Mouse (Mus musculus): ENCODE results near the gene Hist2h3b. TPM values are rescaled to one million over a fixed set of nuclear protein-coding genes. Genes with fewer than 3 reads are reported as not detected.

The Hist2h3b gene
- polyA plus RNA-seq, 1 experiment from 2014 or later: 61.9 TPM

- ATAC-seq (ENCODE audit: low FRiP score) (no peak), DNase-seq (ENCODE audit: low spot score) (no peak)
- Histone ChIP-seq H3K9me3 (ENCODE audit: control insufficient read depth, low read length) (no peaks in the 10 kb centered on the region), H3K27ac (ENCODE audit: low read depth, low read length) (no peak overlapping the region), H3K4me3 (ENCODE audit: low read depth, low read length) (no peak overlapping the region), H3K9ac (ENCODE audit: low read depth, low read length) (no peak overlapping the region), H3K27me3 (ENCODE audit: control insufficient read depth, insufficient read depth, low read length) (no peaks in the 10 kb centered on the region), H3K36me3 (ENCODE audit: control insufficient read depth, insufficient read depth, low read length) (no peaks in the 10 kb centered on the region), H3K4me2 (replicated peaks; ENCODE audit: low read depth, low read length) (no peak overlapping the region), H3K4me1 (replicated peaks; ENCODE audit: control insufficient read depth, insufficient read depth, low read length) (no peaks in the 10 kb centered on the region)
- 98% methylated on average over 2 of the region's 2 CpGs for WGBS
These were observed 31.1 kb downstream of the Hist2h3b start for GRCm38 (mm10) chr3:96299562-96299961.

- Histone ChIP-seq H3K27me3 (ENCODE audit: control insufficient read depth, insufficient read depth, low read length) (no peaks in the 10 kb centered on the region), H3K9ac (ENCODE audit: low read depth, low read length) (no peak overlapping the region), H3K4me2 (replicated peaks; ENCODE audit: low read depth, low read length) (no peak overlapping the region), H3K36me3 (ENCODE audit: control insufficient read depth, insufficient read depth, low read length) (no peaks in the 10 kb centered on the region), H3K4me1 (replicated peaks; ENCODE audit: control insufficient read depth, insufficient read depth, low read length) (no peaks in the 10 kb centered on the region), H3K9me3 (ENCODE audit: control insufficient read depth, low read length) (no peaks in the 10 kb centered on the region), H3K4me3 (ENCODE audit: low read depth, low read length) (no peak overlapping the region), H3K27ac (ENCODE audit: low read depth, low read length) (no peak overlapping the region)
- ATAC-seq (ENCODE audit: low FRiP score) (no peak), DNase-seq (ENCODE audit: low spot score) (no peak)
- 75% methylated on average over 26 of the region's 26 CpGs for WGBS
These were observed 32.5 kb downstream of the Hist2h3b start for GRCm38 (mm10) chr3:96300706-96301529.

GRCm38 (mm10) chr3:96302076-96302475, 33.6 kb downstream of the Hist2h3b start:
- no peaks in the 10 kb centered on the region for H3K9me3 ChIP-seq (ENCODE audit: control insufficient read depth, low read length)
- no peak overlapping the region for H3K9ac ChIP-seq (ENCODE audit: low read depth, low read length)
- H3K4me1 ChIP-seq (replicated peaks; ENCODE audit: control insufficient read depth, insufficient read depth, low read length): no peaks in the 10 kb centered on the region
- H3K27me3 ChIP-seq (ENCODE audit: control insufficient read depth, insufficient read depth, low read length): no peaks in the 10 kb centered on the region
- ATAC-seq (ENCODE audit: low FRiP score) (no peak), DNase-seq (ENCODE audit: low spot score) (no peak)
- H3K4me3 ChIP-seq (ENCODE audit: low read depth, low read length): no peak overlapping the region
- no peaks in the 10 kb centered on the region for H3K36me3 ChIP-seq (ENCODE audit: control insufficient read depth, insufficient read depth, low read length)
- no peak overlapping the region for H3K4me2 ChIP-seq (replicated peaks; ENCODE audit: low read depth, low read length)
- WGBS: 81% methylated on average over 5 of the region's 5 CpGs
- no peak overlapping the region for H3K27ac ChIP-seq (ENCODE audit: low read depth, low read length)

- H3K27me3 ChIP-seq (ENCODE audit: control insufficient read depth, insufficient read depth, low read length): no peaks in the 10 kb centered on the region
- no peaks in the 10 kb centered on the region for H3K9me3 ChIP-seq (ENCODE audit: control insufficient read depth, low read length)
- WGBS: 87% methylated on average over 9 of the region's 9 CpGs
- no peaks in the 10 kb centered on the region for H3K4me1 ChIP-seq (replicated peaks; ENCODE audit: control insufficient read depth, insufficient read depth, low read length)
- H3K4me3 ChIP-seq (ENCODE audit: low read depth, low read length): no peak overlapping the region
- DNase-seq (ENCODE audit: low spot score) (no peak), ATAC-seq (ENCODE audit: low FRiP score) (no peak)
- no peaks in the 10 kb centered on the region for H3K36me3 ChIP-seq (ENCODE audit: control insufficient read depth, insufficient read depth, low read length)
- no peak overlapping the region for H3K9ac ChIP-seq (ENCODE audit: low read depth, low read length)
- H3K4me2 ChIP-seq (replicated peaks; ENCODE audit: low read depth, low read length): no peak overlapping the region
- no peak overlapping the region for H3K27ac ChIP-seq (ENCODE audit: low read depth, low read length)
These were observed 38.1 kb downstream of the Hist2h3b start for GRCm38 (mm10) chr3:96306506-96306905.

GRCm38 (mm10) chr3:96309441-96309840, 41.0 kb downstream of the Hist2h3b start:
- DNase-seq (ENCODE audit: low spot score): no peak
- ATAC-seq (ENCODE audit: low FRiP score): no peak
- Histone ChIP-seq H3K4me3 (ENCODE audit: low read depth, low read length) (no peak overlapping the region), H3K4me2 (replicated peaks; ENCODE audit: low read depth, low read length) (no peak overlapping the region), H3K4me1 (replicated peaks; ENCODE audit: control insufficient read depth, insufficient read depth, low read length) (no peaks in the 10 kb centered on the region), H3K9me3 (ENCODE audit: control insufficient read depth, low read length) (no peaks in the 10 kb centered on the region), H3K9ac (ENCODE audit: low read depth, low read length) (no peak overlapping the region), H3K36me3 (ENCODE audit: control insufficient read depth, insufficient read depth, low read length) (no peaks in the 10 kb centered on the region), H3K27me3 (ENCODE audit: control insufficient read depth, insufficient read depth, low read length) (no peaks in the 10 kb centered on the region), H3K27ac (ENCODE audit: low read depth, low read length) (no peak overlapping the region)
- 58% methylated on average over 3 of the region's 3 CpGs for WGBS

- Histone ChIP-seq H3K9me3 (ENCODE audit: control insufficient read depth, low read length) (no peaks in the 10 kb centered on the region), H3K4me1 (replicated peaks; ENCODE audit: control insufficient read depth, insufficient read depth, low read length) (no peaks in the 10 kb centered on the region), H3K27ac (ENCODE audit: low read depth, low read length) (no peak overlapping the region), H3K4me2 (replicated peaks; ENCODE audit: low read depth, low read length) (no peak overlapping the region), H3K27me3 (ENCODE audit: control insufficient read depth, insufficient read depth, low read length) (no peaks in the 10 kb centered on the region), H3K9ac (ENCODE audit: low read depth, low read length) (no peak overlapping the region), H3K36me3 (ENCODE audit: control insufficient read depth, insufficient read depth, low read length) (no peaks in the 10 kb centered on the region), H3K4me3 (ENCODE audit: low read depth, low read length) (no peak overlapping the region)
- 66% methylated on average over 8 of the region's 8 CpGs for WGBS
- ATAC-seq (ENCODE audit: low FRiP score) (no peak), DNase-seq (ENCODE audit: low spot score) (no peak)
These were observed 44.1 kb downstream of the Hist2h3b start for GRCm38 (mm10) chr3:96312341-96313098.

Other genes starting within 250 kb of the Hist2h3b start
- gene Vps45, start 210.2 kb upstream of the Hist2h3b start, polyA plus RNA-seq (2014; fragmentation: Nextera tagmentation; extraction: Ambion mirVana): 27.4 and 27.9 TPM in 2 replicates
- 10.0 and 10.8 TPM in 2 replicates for gene Otud7b, start 164.1 kb upstream of the Hist2h3b start, polyA plus RNA-seq (2014; fragmentation: Nextera tagmentation; extraction: Ambion mirVana)
- gene Mtmr11, start 106.7 kb upstream of the Hist2h3b start, polyA plus RNA-seq (2014; fragmentation: Nextera tagmentation; extraction: Ambion mirVana): 14.1 and 16.0 TPM in 2 replicates
- gene Sf3b4, start 96.3 kb upstream of the Hist2h3b start, polyA plus RNA-seq (2014; fragmentation: Nextera tagmentation; extraction: Ambion mirVana): 187 and 199 TPM in 2 replicates
- 10.8 and 13.0 TPM in 2 replicates for gene Sv2a, start 87.5 kb upstream of the Hist2h3b start, polyA plus RNA-seq (2014; fragmentation: Nextera tagmentation; extraction: Ambion mirVana)
- 73.3 and 77.6 TPM in 2 replicates for gene Bola1, start 48.9 kb upstream of the Hist2h3b start, polyA plus RNA-seq (2014; fragmentation: Nextera tagmentation; extraction: Ambion mirVana)
- 1.4 and 3.0 TPM in 2 replicates for gene Hist2h2ab, start 48.8 kb upstream of the Hist2h3b start, polyA plus RNA-seq (2014; fragmentation: Nextera tagmentation; extraction: Ambion mirVana)
- gene Hist2h2ac, start 47.8 kb upstream of the Hist2h3b start, polyA plus RNA-seq (2014; fragmentation: Nextera tagmentation; extraction: Ambion mirVana): 9.6 and 12.7 TPM in 2 replicates
- 7.4 and 7.7 TPM in 2 replicates for gene Hist2h2be, start 47.5 kb upstream of the Hist2h3b start, polyA plus RNA-seq (2014; fragmentation: Nextera tagmentation; extraction: Ambion mirVana)
- 8.4 and 10.0 TPM in 2 replicates for gene Hist2h3c2, start 29.5 kb upstream of the Hist2h3b start, polyA plus RNA-seq (2014; fragmentation: Nextera tagmentation; extraction: Ambion mirVana)
- gene Hist2h2aa2, start 28.4 kb upstream of the Hist2h3b start, polyA plus RNA-seq (2014; fragmentation: Nextera tagmentation; extraction: Ambion mirVana): 61.8 and 63.0 TPM in 2 replicates
- gene Hist2h2aa1, start 23.2 kb upstream of the Hist2h3b start, polyA plus RNA-seq (2014; fragmentation: Nextera tagmentation; extraction: Ambion mirVana): 11.8 and 14.6 TPM in 2 replicates
- 0.64 and 0.90 TPM in 2 replicates for gene Hist2h3c1, start 22.0 kb upstream of the Hist2h3b start, polyA plus RNA-seq (2014; fragmentation: Nextera tagmentation; extraction: Ambion mirVana)
- gene Hist2h4, start 5.3 kb upstream of the Hist2h3b start, polyA plus RNA-seq (2014; fragmentation: Nextera tagmentation; extraction: Ambion mirVana): 4.2 and 5.8 TPM in 2 replicates
- gene Hist2h2bb, start 1.1 kb downstream of the Hist2h3b start, polyA plus RNA-seq (2014; fragmentation: Nextera tagmentation; extraction: Ambion mirVana): 15.2 and 16.9 TPM in 2 replicates
- 1.3 and 1.9 TPM in 2 replicates for gene Fcgr1, start 25.3 kb downstream of the Hist2h3b start, polyA plus RNA-seq (2014; fragmentation: Nextera tagmentation; extraction: Ambion mirVana)
- not detected in 2 replicates for gene BC107364, start 183.7 kb downstream of the Hist2h3b start, polyA plus RNA-seq (2014; fragmentation: Nextera tagmentation; extraction: Ambion mirVana)

Measured in hindbrain, embryonic 11.5 days (tissue).